Mouse (Mus musculus): ENCODE measurements around the gene Zfp473. TPM values are rescaled to one million over a fixed set of nuclear protein-coding genes. Genes with fewer than 3 reads are reported as not detected.
"Not testable (repeated sequence)": the region's sequence is repeated elsewhere in the genome, so short reads cannot be mapped to it uniquely, and the experiment has no call there.

Zfp473 gene
- total RNA-seq (2014; rRNA removed), result 1.1 TPM in 2 replicates
- 0.48 and 0.51 TPM in 2 replicates for polyA plus RNA-seq (2015; fragmentation: Nextera tagmentation; extraction: Ambion mirVana)

DNA sequence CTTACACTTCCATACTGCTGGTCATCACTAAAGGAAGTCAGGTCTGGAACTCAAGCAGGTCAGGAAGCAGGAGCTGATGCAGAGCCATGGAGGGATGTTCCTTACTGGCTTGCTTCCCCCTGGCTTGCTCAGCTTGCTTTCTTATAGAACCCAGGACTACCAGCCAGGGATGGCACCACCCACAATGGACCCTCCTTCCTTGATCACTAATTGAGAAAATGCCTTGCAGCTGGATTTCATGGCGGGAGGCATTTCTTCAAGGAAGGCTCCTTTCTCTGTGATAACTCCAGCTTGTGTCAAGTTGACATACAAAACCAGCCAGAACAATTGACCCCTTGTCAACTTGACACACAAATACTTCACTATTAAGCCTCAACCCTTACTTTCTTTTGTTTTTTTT, at the start of gene Zfp473:
Gene Zfp473, minus strand, starts transcription at position 101 of the 400 bp plus-strand sequence.
- DNase-seq (ENCODE audit: low spot score); H3K27ac ChIP-seq (ENCODE audit: low read depth, low read length); H3K4me1 ChIP-seq (ENCODE audit: insufficient read depth, low read length); H3K4me2 ChIP-seq (ENCODE audit: low read depth, low read length, poor library complexity, severe bottlenecking); H3K9ac ChIP-seq (replicated peaks; ENCODE audit: low read length, poor library complexity, severe bottlenecking); ATAC-seq (ENCODE audit: low FRiP score); H3K9me3 ChIP-seq (ENCODE audit: low read length); H3K4me3 ChIP-seq (ENCODE audit: low read depth, low read length); H3K27me3 ChIP-seq (ENCODE audit: insufficient read depth, low read length): not testable (repeated sequence)
- WGBS, result 80% methylated on average over 1 of the region's 1 CpGs
- H3K36me3 ChIP-seq (ENCODE audit: insufficient read depth, low read length), result peaks cover 15% of the 10 kb centered on the region

- Histone ChIP-seq H3K27me3 (ENCODE audit: insufficient read depth, low read length) (no peaks in the 10 kb centered on the region), H3K4me3 (ENCODE audit: low read depth, low read length) (no peak overlapping the region)
Observed at GRCm38 (mm10) chr7:44792781-44793180, 41.9 kb upstream of the Zfp473 start.

GRCm38 (mm10) chr7:44790066-44790465, 39.2 kb upstream of the Zfp473 start:
- no peak for TF ChIP-seq CTCF (IDR thresholded peaks at IDR 0.05)

More at GRCm38 (mm10) chr7:44792781-44793180, 41.9 kb upstream of the Zfp473 start:
- no peak for TF ChIP-seq CTCF (IDR thresholded peaks at IDR 0.05)
- WGBS, result 88% methylated on average over 6 of the region's 6 CpGs
- Histone ChIP-seq H3K4me2 (ENCODE audit: low read depth, low read length, poor library complexity, severe bottlenecking) (no peak overlapping the region), H3K9ac (replicated peaks; ENCODE audit: low read length, poor library complexity, severe bottlenecking) (no peak overlapping the region), H3K36me3 (ENCODE audit: insufficient read depth, low read length) (no peaks in the 10 kb centered on the region), H3K4me1 (ENCODE audit: insufficient read depth, low read length) (no peaks in the 10 kb centered on the region), H3K27ac (ENCODE audit: low read depth, low read length) (no peak overlapping the region), H3K9me3 (ENCODE audit: low read length) (no peaks in the 10 kb centered on the region)
- DNase-seq (ENCODE audit: low spot score), result no peak
- no peak for ATAC-seq (ENCODE audit: low FRiP score)

DNA sequence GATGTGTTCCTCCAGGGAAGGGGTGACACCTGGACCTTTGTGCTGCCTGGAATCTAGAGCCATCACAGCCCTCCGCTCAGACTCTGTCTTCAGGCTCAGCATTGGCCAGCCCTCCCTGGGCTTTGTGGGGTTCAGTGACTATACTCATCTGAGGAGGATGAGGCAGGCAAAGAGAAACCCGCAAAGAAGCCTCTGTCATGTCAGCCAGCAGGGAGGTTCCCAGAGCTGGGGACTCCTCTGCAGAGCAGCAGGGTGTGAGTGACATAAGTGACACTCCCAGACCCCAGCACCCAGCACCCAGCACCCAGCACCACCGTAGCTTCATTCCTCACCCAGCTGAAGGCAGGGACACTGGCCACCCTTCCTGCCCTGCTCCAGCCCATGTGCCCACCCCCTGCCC, 38.7 kb upstream of the Zfp473 start:
- no peak overlapping the region for H3K4me2 ChIP-seq (ENCODE audit: low read depth, low read length, poor library complexity, severe bottlenecking)
- WGBS, result 68% methylated on average over 3 of the region's 3 CpGs
- no peaks in the 10 kb centered on the region for H3K4me1 ChIP-seq (ENCODE audit: insufficient read depth, low read length)
- H3K9ac ChIP-seq (replicated peaks; ENCODE audit: low read length, poor library complexity, severe bottlenecking), result no peak overlapping the region
- no peaks in the 10 kb centered on the region for H3K36me3 ChIP-seq (ENCODE audit: insufficient read depth, low read length)
- ATAC-seq (ENCODE audit: low FRiP score), result no peak
- no peak overlapping the region for H3K4me3 ChIP-seq (ENCODE audit: low read depth, low read length)
- no peak for TF ChIP-seq CTCF (IDR thresholded peaks at IDR 0.05)
- no peaks in the 10 kb centered on the region for H3K27me3 ChIP-seq (ENCODE audit: insufficient read depth, low read length)
- H3K27ac ChIP-seq (ENCODE audit: low read depth, low read length), result no peak overlapping the region
- no peak for DNase-seq (ENCODE audit: low spot score)
- H3K9me3 ChIP-seq (ENCODE audit: low read length), result no peaks in the 10 kb centered on the region

More at GRCm38 (mm10) chr7:44790066-44790465, 39.2 kb upstream of the Zfp473 start:
- no peak overlapping the region for H3K27ac ChIP-seq (ENCODE audit: low read depth, low read length)
- 66% methylated on average over 4 of the region's 4 CpGs for WGBS
- DNase-seq (ENCODE audit: low spot score) (no peak), ATAC-seq (ENCODE audit: low FRiP score) (no peak)
- no peaks in the 10 kb centered on the region for H3K36me3 ChIP-seq (ENCODE audit: insufficient read depth, low read length)
- no peak overlapping the region for H3K4me3 ChIP-seq (ENCODE audit: low read depth, low read length)
- H3K9ac ChIP-seq (replicated peaks; ENCODE audit: low read length, poor library complexity, severe bottlenecking), result no peak overlapping the region
- no peak overlapping the region for H3K4me2 ChIP-seq (ENCODE audit: low read depth, low read length, poor library complexity, severe bottlenecking)
- no peaks in the 10 kb centered on the region for H3K9me3 ChIP-seq (ENCODE audit: low read length)
- no peaks in the 10 kb centered on the region for H3K27me3 ChIP-seq (ENCODE audit: insufficient read depth, low read length)
- no peaks in the 10 kb centered on the region for H3K4me1 ChIP-seq (ENCODE audit: insufficient read depth, low read length)

GRCm38 (mm10) chr7:44780101-44780500, 29.3 kb upstream of the Zfp473 start:
- Histone ChIP-seq H3K9me3 (ENCODE audit: low read length) (no peaks in the 10 kb centered on the region), H3K9ac (replicated peaks; ENCODE audit: low read length, poor library complexity, severe bottlenecking) (no peak overlapping the region), H3K27ac (ENCODE audit: low read depth, low read length) (no peak overlapping the region), H3K4me2 (ENCODE audit: low read depth, low read length, poor library complexity, severe bottlenecking) (no peak overlapping the region), H3K36me3 (ENCODE audit: insufficient read depth, low read length) (peaks cover 15% of the 10 kb centered on the region; the same call in 1 of the 2 replicates), H3K4me3 (ENCODE audit: low read depth, low read length) (no peak overlapping the region), H3K4me1 (ENCODE audit: insufficient read depth, low read length) (no peaks in the 10 kb centered on the region), H3K27me3 (ENCODE audit: insufficient read depth, low read length) (no peaks in the 10 kb centered on the region)
- no peak for ATAC-seq (ENCODE audit: low FRiP score)
- 87% methylated on average over 8 of the region's 8 CpGs for WGBS
- DNase-seq (ENCODE audit: low spot score), result no peak
- TF ChIP-seq CTCF (IDR thresholded peaks at IDR 0.05), result no peak

GRCm38 (mm10) chr7:44776849-44777498, 26.1 kb upstream of the Zfp473 start:
- no peak overlapping the region for H3K9ac ChIP-seq (replicated peaks; ENCODE audit: low read length, poor library complexity, severe bottlenecking)
- no peaks in the 10 kb centered on the region for H3K27me3 ChIP-seq (ENCODE audit: insufficient read depth, low read length)
- TF ChIP-seq CTCF (IDR thresholded peaks at IDR 0.05), result no peak
- no peak overlapping the region for H3K4me2 ChIP-seq (ENCODE audit: low read depth, low read length, poor library complexity, severe bottlenecking)
- ATAC-seq (ENCODE audit: low FRiP score) (no peak), DNase-seq (ENCODE audit: low spot score) (no peak)
- WGBS, result 93% methylated on average over 9 of the region's 9 CpGs
- no peaks in the 10 kb centered on the region for H3K4me1 ChIP-seq (ENCODE audit: insufficient read depth, low read length)
- H3K4me3 ChIP-seq (ENCODE audit: low read depth, low read length), result no peak overlapping the region
- no peak overlapping the region for H3K27ac ChIP-seq (ENCODE audit: low read depth, low read length)
- H3K9me3 ChIP-seq (ENCODE audit: low read length), result no peaks in the 10 kb centered on the region
- H3K36me3 ChIP-seq (ENCODE audit: insufficient read depth, low read length), result peaks cover 24% of the 10 kb centered on the region

Data from midbrain, postnatal 0 days (tissue).